Mouse (Mus musculus): ENCODE measurements around the gene 9130019O22Rik.
"Not testable (repeated sequence)": the region's sequence is repeated elsewhere in the genome, so short reads cannot be mapped to it uniquely, and the experiment has no call there.

The 9130019O22Rik gene

DNA sequence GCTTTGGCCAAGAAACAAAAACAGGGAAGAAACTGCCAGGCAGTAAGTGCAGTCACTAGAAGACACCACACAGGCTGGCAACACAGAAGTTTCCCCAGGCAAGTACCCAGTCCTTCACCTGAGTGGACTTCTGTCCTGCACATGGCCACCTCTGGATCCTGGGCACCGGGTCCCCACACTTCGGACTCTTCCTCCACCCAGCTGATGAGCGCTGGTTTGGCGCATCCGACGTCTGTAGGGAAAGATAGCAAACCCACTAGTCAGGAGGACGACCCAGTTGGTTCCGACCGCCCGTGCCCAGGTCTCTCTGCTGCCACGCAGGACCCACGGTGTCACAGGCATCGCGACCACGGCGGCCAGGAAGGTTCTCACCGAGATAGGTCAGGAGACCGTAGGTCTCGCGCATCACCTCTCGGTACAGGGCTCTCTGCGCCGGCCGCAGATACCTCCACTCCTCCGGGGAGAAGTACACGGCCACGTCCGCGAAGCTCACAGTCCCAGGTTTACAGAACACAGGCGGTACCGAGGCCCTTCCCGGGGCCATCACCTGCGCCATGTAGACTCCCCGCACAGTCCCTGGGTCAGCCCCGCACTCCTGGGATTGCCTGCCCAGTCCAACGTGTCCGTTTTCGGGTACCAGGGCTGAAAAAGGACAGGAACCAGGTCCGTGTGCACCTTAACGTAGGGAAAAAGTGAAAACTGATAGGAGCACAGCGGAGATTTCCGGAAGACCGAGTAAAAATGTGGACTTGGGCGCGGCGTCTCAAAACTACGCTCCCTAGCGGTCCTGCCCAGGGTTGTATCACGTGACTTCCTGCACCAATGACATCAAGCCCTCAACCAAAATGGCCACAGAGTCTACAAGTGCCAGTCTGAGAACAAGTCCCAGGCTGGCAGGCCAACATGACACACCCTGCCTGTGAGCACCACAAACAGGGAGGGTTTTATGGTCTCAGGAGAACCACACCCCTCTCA lies 11.4 kb downstream of the 9130019O22Rik start, which contains the start of gene Zfp747:
Gene Zfp747, minus strand, starts transcription at position 780 of the 975 bp plus-strand sequence.
- peak; percentile 93 for DNase-seq (ENCODE audit: low read depth, low spot score)

DNA sequence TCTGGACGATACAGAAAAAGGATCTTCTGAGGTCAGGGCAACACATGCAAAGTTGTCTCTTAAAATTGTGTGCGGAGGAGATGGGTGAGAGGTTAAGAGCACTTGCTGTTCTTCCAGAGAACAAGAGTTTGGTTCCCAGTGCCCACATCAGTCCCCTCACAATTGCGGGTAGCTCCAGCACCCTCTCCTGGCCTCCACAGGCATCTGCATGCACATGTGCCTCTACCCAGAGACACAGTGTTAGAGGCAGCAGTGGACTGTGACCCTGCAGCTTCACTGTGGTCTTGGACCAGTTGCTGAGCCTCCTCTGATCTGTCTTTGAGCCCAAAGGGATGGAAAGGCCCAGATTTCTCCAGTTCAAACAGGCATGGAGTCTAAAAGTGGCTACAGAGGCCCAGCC lies 15.1 kb downstream of the 9130019O22Rik start:
- DNase-seq (ENCODE audit: low read depth, low spot score), result not testable (repeated sequence)

DNA sequence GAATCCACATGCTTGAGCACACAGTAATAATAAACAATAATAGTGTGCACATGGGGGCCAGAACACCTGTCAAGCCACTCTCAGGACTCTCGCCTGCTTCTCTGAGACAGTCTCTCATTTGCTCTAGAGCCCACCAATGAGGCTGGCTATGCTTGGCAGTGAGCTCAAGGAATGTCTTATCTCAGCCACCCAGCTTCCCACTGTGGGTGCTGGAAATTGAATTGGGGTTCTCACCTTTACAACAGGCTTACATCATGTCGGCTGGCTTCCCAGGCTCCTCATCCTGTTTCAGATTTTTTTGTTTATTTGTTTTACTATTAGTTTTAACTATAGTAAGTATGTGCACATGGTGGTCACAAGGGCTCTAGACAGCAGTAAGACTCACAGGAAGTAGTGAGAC lies 15.8 kb downstream of the 9130019O22Rik start:
- DNase-seq (ENCODE audit: low read depth, low spot score), result no peak

DNA sequence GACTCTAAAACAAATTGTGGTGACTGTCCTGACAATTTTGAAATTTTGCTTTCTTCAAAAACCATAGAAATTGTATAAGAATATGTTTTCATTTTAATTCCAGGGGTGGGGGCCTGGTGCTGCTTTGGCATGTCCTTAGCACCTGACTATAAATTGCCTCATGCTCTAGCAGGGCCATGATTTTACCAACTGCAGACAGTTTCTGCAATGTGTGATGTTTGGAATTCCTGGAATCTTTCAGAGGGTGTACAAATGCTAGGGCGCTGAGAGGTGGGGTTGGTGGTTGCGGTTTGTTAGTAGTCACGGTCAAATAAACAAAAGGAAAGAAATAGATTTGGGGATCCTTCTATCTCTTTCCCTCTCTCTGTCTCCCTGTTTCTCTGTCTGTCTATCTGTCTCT lies 20.7 kb downstream of the 9130019O22Rik start:
- DNase-seq (ENCODE audit: low read depth, low spot score), result no peak

DNA sequence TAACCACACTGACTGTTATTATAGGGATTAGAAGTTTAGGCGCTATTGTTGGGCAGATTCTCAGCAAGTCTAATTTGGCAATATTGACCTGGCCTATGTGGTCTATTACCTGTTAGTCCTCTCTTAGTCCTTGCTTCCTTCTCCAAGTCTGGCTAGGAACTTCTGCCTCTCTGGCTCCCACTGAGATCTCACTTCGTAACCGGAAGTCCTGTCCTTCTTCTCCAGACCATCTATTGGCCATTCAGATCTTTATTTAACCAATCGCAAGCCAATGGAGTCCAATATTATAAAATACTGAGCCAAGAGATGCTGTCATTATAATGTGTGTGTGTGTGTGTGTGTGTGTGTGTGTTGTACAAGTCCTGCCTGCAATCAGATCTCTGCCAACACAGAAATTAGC lies 22.8 kb downstream of the 9130019O22Rik start:
- DNase-seq (ENCODE audit: low read depth, low spot score), result peak; percentile 66

DNA sequence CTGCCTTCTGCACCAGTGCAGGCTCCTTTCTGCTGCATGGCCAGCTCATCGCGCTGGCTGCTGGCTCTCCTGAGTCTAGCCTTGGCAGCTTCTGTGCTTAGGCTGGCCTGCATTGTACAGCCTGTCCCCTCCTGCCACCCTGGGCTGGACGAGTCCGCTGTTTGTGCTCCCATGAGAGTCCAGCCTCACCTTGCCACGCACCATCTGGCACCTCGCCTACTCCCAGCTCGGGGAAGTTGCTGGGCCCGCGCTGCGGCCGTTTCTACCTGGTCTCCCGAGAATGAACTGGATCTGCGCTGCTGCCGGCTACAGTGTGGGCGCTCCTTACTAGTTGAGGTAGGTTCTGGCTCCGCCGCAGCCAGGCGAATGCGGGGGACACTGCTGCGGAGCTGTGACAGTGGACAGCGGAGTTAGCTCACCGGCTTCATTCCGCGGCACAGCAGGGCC lies 23.5 kb downstream of the 9130019O22Rik start:
- no peak for DNase-seq (ENCODE audit: low read depth, low spot score)

DNA sequence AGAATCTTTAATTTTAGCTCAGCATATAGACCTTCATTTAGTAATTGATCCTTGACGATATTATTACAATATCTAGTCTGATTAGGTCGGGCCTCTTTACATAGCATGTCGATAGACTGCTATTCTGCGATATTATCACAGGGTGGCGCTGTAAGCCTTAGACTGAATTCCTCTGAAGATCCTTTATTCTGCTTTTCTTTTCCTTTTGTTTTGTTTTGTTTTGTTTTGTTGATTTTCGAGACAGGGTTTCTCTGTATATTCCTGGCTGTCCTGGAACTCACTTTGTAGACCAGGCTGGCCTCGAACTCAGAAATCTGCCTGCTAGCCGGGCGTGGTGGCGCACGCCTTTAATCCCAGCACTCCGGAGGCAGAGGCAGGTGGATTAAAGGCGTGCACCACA lies 24.5 kb downstream of the 9130019O22Rik start:
- peak; percentile 45 for DNase-seq (ENCODE audit: low read depth, low spot score)

DNA sequence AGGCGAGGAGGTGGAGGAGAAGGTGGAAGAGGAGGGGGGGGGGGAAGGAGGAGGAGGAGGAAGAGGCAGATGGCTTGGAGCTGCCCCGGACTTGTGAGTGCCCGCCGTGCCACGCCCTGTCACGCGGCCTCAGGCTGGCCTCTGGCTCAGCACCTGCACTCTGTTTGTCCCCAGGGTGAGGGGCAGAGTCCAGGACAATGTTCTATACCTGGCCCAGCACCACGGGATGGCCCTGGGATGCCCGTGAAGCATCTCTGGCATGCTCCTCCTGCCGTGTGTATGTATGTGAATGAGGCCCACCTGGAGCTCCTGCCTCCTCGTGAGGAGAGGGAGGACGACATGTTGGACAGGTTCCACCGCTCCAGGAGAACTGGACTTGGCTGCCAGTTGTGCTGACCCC lies 25.5 kb downstream of the 9130019O22Rik start:
- no peak for DNase-seq (ENCODE audit: low read depth, low spot score)

DNA sequence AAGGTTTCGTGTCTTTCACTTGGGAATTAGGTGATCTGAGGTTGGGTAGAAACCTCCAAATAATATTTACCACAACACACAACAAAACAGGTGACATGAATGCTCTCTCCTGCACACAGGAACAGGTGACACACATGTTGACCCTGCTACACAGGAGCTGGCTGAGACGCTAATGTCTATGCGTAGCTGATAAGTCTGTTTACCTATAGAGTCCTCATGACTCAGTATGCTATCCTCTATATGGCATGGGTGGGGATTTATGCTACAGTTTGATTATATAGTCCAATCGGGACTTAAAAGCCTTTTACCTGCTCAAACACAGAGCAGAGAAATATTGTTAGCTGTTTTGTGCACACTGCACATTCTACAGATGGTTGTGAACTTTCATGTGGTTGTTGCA lies 26.7 kb downstream of the 9130019O22Rik start:
- DNase-seq (ENCODE audit: low read depth, low spot score), result no peak

DNA sequence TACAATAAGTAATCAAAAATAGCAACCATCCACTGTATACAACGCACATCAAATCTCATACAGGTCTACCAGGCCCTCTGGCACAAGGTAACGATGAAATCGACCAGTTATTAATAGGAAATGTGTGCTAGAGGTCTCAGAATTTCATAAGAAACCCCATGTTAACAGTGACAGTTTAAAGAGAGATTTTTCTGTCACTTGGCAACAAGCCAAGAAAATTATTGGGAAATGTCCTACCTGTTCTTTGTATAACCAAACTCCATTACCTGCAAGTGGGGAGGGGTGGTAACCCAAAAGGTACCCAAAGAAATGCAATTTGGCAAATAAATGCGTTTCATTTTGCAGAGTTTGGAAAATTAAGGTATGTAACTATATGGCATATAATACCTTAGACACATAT lies 28.5 kb downstream of the 9130019O22Rik start:
- DNase-seq (ENCODE audit: low read depth, low spot score), result no peak

DNA sequence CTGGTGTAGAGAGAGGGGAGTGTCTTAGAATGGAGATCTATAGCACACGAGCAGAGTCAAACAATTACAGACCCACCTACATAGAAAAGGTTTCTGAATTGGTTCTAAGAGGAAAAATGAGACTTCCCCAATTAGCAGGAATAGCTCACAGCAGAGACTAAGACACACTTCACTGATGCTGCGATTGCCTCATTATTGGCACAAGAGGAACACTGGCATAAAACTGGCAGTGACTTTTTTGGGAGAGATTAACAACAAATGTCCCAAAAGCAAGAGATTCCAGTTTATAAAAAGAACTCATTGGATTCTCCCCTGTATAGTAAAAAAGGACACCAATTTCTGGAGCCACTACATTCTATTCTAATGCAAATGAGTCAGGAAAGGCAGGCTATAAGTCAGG lies 29.1 kb downstream of the 9130019O22Rik start:
- DNase-seq (ENCODE audit: low read depth, low spot score), result no peak

DNA sequence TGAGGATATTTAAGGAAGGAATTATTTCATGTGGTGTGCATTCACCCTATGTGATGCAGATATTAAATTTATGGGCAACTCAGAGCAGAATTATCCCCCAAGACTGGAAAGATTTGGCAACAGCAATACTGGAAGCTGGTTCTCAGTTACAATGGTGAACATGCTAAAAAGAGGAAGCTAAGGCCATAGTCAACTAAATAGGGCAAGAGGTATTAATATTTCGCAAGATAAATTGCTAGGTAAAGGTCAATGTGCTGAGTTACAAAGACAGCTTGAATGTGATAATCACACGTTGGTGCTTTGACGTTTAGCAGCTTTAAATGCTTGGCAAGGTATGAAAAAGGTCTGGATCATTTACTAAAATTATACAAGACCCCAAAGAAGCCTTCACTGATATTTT lies 31.2 kb downstream of the 9130019O22Rik start:
- DNase-seq (ENCODE audit: low read depth, low spot score), result no peak

DNA sequence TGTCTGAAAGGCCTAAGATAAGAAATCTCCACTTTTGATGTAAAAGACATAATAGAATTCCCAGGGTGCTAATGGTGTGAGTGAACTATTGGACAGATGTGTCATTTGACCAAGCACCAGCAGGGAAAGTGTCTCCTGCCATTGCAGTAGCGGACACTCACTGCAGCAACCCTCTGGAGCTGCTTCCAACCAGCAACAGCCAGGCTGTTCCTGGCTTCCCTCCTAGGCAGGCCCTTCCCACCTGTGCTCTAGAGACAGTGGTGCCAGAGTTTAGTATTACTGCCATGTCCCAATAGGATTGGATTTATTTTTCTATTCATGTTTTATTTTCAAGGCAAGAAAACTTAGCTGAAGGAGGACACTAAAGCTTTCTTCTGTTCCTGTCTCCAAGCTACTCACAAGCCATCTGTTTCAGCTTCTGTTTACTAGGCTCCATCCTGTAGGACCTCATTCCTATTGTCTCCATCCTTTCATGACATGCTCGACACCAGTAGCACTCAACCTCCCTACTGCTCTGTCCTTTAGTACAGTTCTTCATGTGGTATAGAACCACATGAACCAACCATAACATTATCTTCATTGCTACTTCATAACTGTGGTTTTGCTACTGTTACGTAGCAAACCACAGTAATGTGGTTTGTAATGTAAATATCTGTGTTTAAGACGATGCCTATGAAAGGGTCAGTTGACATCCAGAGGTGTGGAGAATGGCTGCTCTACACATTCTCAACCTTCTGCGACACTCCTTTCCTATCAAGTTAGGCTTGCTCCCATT lies 35.5 kb downstream of the 9130019O22Rik start:
- DNase-seq (ENCODE audit: low read depth, low spot score), result no peak

DNA sequence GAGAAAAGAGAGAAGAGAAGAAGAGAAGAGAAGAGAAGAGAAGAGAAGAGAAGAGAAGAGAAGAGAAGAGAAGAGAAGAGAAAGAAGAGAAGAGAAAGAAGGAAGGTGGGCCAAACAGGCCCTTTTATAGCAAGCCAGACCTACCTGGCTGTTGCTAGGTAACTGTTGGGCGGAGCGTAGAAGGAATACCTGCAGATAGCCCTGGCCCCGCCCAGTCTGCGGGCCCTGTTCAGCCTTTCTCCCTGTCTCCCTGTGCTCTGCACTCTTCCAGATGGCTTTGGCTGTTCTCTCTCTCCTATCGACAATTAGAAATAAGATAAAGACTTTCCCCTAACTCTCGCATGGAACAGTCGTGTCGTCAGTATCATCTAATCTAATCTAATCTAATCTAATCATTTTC lies 40.3 kb downstream of the 9130019O22Rik start:
- DNase-seq (ENCODE audit: low read depth, low spot score), result no peak

DNA sequence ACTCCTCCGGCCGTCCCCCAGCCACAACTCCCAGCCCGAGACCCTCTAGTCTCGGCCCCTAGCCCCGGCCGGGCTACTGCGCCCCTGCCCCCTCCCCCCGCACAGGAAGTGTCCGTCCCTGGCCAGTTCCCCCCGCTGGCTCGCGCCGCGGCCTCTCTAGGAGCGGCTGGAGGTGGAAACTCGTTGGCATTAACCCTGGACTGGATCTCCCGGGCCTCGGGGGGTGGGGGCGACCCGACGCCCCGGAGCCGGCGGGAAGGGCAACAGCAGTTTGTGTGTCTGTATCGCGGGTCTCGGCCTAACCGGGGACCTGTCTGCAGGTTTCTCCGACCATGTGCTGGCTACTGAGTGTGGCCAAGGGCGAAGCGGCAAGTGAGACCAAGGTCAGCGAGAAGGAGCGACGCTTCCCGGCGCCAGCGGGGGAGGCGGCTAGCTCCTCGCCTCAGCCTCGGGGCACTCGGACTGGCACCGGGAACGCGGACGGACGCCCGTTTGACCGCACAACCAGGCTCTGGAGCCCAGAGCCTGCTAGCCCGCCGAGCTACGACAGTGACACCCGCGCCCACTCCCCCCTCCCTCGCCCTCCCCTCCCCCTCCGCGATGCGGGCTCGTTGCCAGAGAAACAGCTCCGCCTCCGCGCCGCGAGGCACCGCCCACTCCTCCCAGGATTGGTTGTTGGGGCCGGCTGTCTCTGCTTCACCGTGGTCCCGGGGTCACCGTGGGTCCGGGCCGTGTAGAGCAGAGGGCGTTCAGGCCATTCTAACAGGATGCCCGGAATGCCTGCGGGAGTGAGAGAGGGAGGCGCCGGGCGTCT lies 41.2 kb downstream of the 9130019O22Rik start, which contains the start of gene Zfp768:
Gene Zfp768, minus strand, starts transcription at position 78 of the 814 bp plus-strand sequence.
- peak; percentile 92 for DNase-seq (ENCODE audit: low read depth, low spot score)

DNA sequence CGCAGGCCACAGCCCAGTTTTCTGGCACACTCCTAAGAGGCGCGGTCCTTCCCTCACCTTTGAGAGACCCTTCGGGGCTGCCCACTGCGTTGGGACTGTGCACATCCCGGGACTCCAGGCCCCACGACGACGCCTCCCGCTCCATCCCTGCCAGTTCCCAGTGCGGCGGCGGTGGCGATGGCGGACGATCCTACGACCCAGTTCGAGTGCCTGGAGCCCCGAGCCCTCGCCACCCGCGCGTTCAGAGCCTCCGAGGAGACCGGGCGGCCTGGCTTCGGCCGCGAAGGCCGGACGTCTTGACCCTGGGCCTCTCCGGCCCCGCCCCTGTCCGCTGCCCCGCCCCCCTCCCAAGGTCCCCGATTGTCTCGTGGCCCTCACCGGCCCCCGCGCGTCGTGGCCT lies 41.9 kb downstream of the 9130019O22Rik start:
- DNase-seq (ENCODE audit: low read depth, low spot score), result no peak

DNA sequence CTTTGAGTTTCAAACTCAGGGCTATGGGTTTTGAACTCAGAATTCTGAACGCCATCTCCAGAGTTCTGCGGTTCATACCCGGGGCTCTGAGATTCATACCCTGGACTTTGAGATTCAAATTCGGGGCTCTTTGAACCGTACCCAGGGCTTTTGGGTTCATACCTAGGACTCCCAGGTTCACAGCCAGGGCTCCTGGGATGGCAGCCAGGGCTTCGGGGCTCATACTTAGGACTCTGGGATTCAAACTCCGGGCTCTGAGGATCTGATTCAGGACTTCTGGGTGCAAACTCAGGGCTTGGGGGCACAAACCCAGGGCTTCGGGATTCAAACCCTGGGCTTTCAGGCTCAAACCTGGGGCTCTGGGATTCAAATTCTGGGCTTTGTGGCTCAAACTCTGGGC lies 42.6 kb downstream of the 9130019O22Rik start:
- no peak for DNase-seq (ENCODE audit: low read depth, low spot score)

DNA sequence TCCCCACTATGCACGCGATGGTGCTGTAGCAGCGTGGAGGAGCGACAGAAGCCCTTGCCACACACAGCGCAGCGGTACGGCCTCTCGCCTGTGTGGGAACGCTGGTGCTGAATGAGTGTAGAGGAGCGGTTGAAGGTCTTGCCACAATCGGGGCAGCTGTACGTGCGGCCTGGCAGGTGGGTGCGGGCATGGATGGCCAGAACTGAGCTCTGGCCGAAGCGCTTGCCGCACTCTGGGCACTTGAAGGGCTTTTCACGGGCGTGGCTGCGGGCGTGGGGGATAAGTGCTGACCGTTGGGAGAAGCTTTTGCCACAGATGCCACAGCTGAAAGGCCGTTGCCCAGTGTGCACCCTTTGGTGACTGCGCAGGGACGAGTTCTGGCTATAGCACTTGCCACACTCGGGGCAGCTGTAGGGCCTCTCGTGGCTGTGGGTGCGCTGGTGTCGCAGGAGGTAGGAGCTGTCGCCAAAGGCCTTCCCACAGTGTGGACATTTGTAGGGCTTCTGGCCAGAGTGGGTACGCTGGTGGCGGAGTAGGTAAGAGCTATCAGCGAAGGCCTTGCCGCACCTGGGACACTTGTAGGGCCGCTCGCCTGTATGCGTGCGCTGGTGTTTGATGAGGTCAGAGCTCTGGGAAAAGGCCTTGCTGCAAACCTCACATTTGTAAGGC lies 43.5 kb downstream of the 9130019O22Rik start:
- no peak for DNase-seq (ENCODE audit: low read depth, low spot score)

DNA sequence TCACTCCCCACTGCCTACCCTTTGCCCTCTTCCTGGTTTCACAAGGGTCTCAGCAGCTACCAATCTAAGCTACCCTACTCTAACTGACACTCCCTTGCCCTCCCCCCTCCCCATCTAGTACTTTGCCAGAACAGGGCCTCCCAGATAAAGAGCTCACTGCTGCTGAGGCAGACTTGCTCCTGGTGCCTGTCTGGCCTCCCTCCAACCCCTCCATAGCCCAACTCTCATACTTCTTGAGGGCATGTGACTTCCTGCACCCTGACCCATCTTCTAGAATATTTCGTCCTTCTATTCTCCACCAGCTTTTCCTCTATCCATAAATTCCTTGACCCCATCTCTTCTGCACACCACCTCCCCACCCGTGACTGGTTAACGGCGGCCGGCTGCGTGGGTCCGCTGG lies 44.1 kb downstream of the 9130019O22Rik start:
- no peak for DNase-seq (ENCODE audit: low read depth, low spot score)

DNA sequence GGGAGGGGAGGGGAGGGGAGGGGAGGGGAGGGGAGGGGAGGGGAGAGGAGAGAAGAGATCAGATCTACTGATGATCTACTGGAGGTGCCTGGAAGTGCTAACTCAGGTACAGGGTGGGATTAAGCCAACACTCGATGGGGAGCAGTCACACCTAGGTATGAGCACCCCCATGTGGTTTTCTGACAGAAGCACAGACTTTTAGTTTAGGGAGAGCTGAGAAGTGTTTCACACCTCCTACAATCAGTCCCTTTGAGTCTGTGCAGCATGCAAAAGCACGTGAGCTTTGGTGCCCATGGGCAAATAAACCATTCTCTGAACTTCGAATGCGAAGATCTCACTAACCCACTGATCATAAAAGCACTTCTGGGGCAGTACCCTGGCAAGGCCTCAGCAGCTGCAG lies 44.6 kb downstream of the 9130019O22Rik start:
- no peak for DNase-seq (ENCODE audit: low read depth, low spot score)

DNA sequence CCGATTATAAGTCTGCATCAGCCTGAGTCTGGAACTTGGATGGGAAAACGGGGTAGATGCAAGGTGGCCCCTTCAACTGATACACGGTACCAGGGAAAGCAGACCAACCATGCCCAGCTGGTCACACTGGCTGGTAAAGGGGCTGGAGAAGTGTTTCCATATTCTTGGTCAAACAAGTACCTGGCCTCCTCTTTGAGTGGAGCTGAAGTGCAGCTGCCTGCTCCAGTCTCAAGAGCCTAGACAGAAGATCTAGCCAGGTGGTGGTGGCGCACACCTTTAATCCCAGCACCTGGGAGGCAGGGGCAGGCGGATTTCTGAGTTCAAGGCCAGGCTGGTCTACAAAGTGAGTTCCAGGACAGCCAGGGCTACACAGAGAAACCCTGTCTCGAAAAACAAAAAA lies 45.1 kb downstream of the 9130019O22Rik start:
- not testable (repeated sequence) for DNase-seq (ENCODE audit: low read depth, low spot score)
